In the genomic region with DNA sequence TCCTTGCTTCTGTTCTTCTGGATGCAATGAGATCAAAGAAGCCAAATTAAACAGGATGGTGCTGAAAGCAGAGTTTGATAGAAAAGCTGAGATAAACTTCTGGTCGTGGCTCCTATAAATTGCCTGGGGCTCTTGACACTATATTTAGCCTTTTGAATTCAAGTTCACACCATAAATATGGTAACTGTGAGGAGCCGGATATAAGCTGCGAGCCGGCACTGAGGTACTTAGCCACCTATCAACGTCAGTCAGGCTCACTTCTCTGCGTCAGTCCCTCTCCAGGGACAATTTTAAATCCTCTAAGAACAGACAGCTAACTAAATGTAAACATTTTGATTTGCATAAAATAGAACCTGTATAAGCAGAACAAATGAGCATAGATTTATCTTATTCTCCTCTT, we compare ENCODE assay signal across 25 mouse cellular contexts.
DNase-seq lines count a peak whose midpoint lies in the region; ATAC-seq and TF ChIP-seq lines count a peak whose summit lies in the region.
"Had no signal": no experiment of that assay in that cellular context is flagged by ENCODE, and none has a peak within 500 bp of the region (broad histone marks: within the 10 kb centered on the region; RNA-seq: fewer than 3 reads in every experiment).

No protein-coding gene starts in this region.

- TF ChIP-seq POLR2A in brain, embryonic 14.5 days (IDR thresholded peaks at IDR 0.05; ENCODE audit: borderline replicate concordance, extremely low read depth, insufficient read depth, insufficient read length, poor library complexity, severe bottlenecking) = no peak

- H3K27ac ChIP-seq in heart, embryonic 12.5 days (ENCODE audit: poor library complexity, severe bottlenecking) = peak overlapping the region; percentile 86
- peak overlapping the region; percentile 70 for H3K27ac ChIP-seq in heart, embryonic 15.5 days
- H3K27ac ChIP-seq in kidney, embryonic 14.5 days (ENCODE audit: low read depth, low read length) = no peak overlapping the region
- no peak overlapping the region for H3K27ac ChIP-seq in kidney, embryonic 16.5 days (ENCODE audit: low read length)
- H3K27ac ChIP-seq: embryonic facial prominence, embryonic 10.5 days; embryonic facial prominence, embryonic 13.5 days; forebrain, embryonic 12.5 days; forebrain, embryonic 15.5 days; hindbrain, embryonic 12.5 days; hindbrain, embryonic 15.5 days had no signal

- no peak overlapping the region for H3K4me2 ChIP-seq in heart, embryonic 12.5 days
- no peak overlapping the region for H3K4me2 ChIP-seq in heart, embryonic 15.5 days
- H3K4me2 ChIP-seq in kidney, embryonic 14.5 days (replicated peaks; ENCODE audit: low read depth, low read length) = no peak overlapping the region
- no peak overlapping the region for H3K4me2 ChIP-seq in kidney, embryonic 16.5 days (replicated peaks; ENCODE audit: low read depth, low read length)
- H3K4me2 ChIP-seq: embryonic facial prominence, embryonic 13.5 days; forebrain, embryonic 12.5 days; forebrain, embryonic 15.5 days; hindbrain, embryonic 12.5 days; hindbrain, embryonic 15.5 days had no signal

- no peak for ATAC-seq in heart, embryonic 12.5 days (ENCODE audit: insufficient number of reproducible peaks, low FRiP score)
- peak; percentile 69 for ATAC-seq in heart, embryonic 15.5 days (replicated peaks; ENCODE audit: insufficient number of reproducible peaks, insufficient read depth, low FRiP score, low read depth)
- peak; percentile 52; the same call in 1 of the 2 replicates for ATAC-seq in kidney, embryonic 14.5 days (ENCODE audit: low FRiP score, low TSS enrichment)
- ATAC-seq in kidney, embryonic 16.5 days (ENCODE audit: low FRiP score, low TSS enrichment) = no peak
- ATAC-seq: CD4-positive, CD25-positive, alpha-beta regulatory T cell, adult 4 months; forebrain, embryonic 15.5 days; intestine, postnatal 0 days had no signal

- no peaks in the 10 kb centered on the region for H3K27me3 ChIP-seq in heart, embryonic 12.5 days (replicated peaks)
- H3K27me3 ChIP-seq in heart, embryonic 15.5 days = no peaks in the 10 kb centered on the region
- H3K27me3 ChIP-seq in kidney, embryonic 14.5 days (ENCODE audit: control insufficient read depth, insufficient read depth, low read length) = no peaks in the 10 kb centered on the region
- no peaks in the 10 kb centered on the region for H3K27me3 ChIP-seq in kidney, embryonic 16.5 days (ENCODE audit: insufficient read depth, low read length)
- H3K27me3 ChIP-seq: embryonic facial prominence, embryonic 13.5 days; forebrain, embryonic 12.5 days; forebrain, embryonic 15.5 days; hindbrain, embryonic 12.5 days; hindbrain, embryonic 15.5 days had no signal

- H3K9ac ChIP-seq in heart, embryonic 12.5 days = no peak overlapping the region
- H3K9ac ChIP-seq in heart, embryonic 15.5 days = no peak overlapping the region
- H3K9ac ChIP-seq in kidney, embryonic 14.5 days (ENCODE audit: low read depth, low read length) = no peak overlapping the region
- no peak overlapping the region for H3K9ac ChIP-seq in kidney, embryonic 16.5 days (replicated peaks; ENCODE audit: low read length)
- H3K9ac ChIP-seq: embryonic facial prominence, embryonic 13.5 days; forebrain, embryonic 12.5 days; forebrain, embryonic 15.5 days; hindbrain, embryonic 12.5 days; hindbrain, embryonic 15.5 days had no signal

- no peaks in the 10 kb centered on the region; the same call in 1 of the 2 replicates for H3K9me3 ChIP-seq in heart, embryonic 12.5 days (replicated peaks)
- H3K9me3 ChIP-seq in heart, embryonic 15.5 days (replicated peaks) = no peaks in the 10 kb centered on the region
- H3K9me3 ChIP-seq in kidney, embryonic 14.5 days (ENCODE audit: control insufficient read depth, low read length) = no peaks in the 10 kb centered on the region
- no peaks in the 10 kb centered on the region for H3K9me3 ChIP-seq in kidney, embryonic 16.5 days (ENCODE audit: low read length)
- H3K9me3 ChIP-seq: embryonic facial prominence, embryonic 10.5 days; embryonic facial prominence, embryonic 13.5 days; forebrain, embryonic 12.5 days; forebrain, embryonic 15.5 days; hindbrain, embryonic 12.5 days; hindbrain, embryonic 15.5 days had no signal

- no peaks in the 10 kb centered on the region for H3K36me3 ChIP-seq in heart, embryonic 12.5 days
- H3K36me3 ChIP-seq in heart, embryonic 15.5 days = no peaks in the 10 kb centered on the region
- H3K36me3 ChIP-seq in kidney, embryonic 14.5 days (ENCODE audit: control insufficient read depth, insufficient read depth, low read length) = no peaks in the 10 kb centered on the region
- H3K36me3 ChIP-seq in kidney, embryonic 16.5 days (ENCODE audit: insufficient read depth, low read length) = no peaks in the 10 kb centered on the region
- H3K36me3 ChIP-seq: embryonic facial prominence, embryonic 10.5 days; embryonic facial prominence, embryonic 13.5 days; forebrain, embryonic 12.5 days; forebrain, embryonic 15.5 days; hindbrain, embryonic 12.5 days; hindbrain, embryonic 15.5 days had no signal

- intact Hi-C loops in heart, postnatal 14 days (cut with DNase I) = no loop called here
- intact Hi-C loops in heart, postnatal 10 days (cut with DNase I) = no loop called here

- H3K4me3 ChIP-seq in heart, embryonic 12.5 days = no peak overlapping the region
- H3K4me3 ChIP-seq in heart, embryonic 15.5 days = no peak overlapping the region
- H3K4me3 ChIP-seq in kidney, embryonic 14.5 days (ENCODE audit: low read length) = no peak overlapping the region
- H3K4me3 ChIP-seq in kidney, embryonic 16.5 days (ENCODE audit: low read length) = no peak overlapping the region
- H3K4me3 ChIP-seq: embryonic facial prominence, embryonic 10.5 days; embryonic facial prominence, embryonic 13.5 days; erythroblast, embryonic 14.5 days; forebrain, embryonic 12.5 days; forebrain, embryonic 15.5 days; hindbrain, embryonic 12.5 days; hindbrain, embryonic 15.5 days had no signal

- no peak for TF ChIP-seq CTCF in brain, embryonic 14.5 days (IDR thresholded peaks at IDR 0.05; ENCODE audit: borderline replicate concordance, extremely low read depth, insufficient read depth, insufficient read length)

- H3K4me1 ChIP-seq in heart, embryonic 12.5 days (replicated peaks) = peaks cover 15% of the 10 kb centered on the region; the same call in 1 of the 2 replicates
- H3K4me1 ChIP-seq in heart, embryonic 15.5 days (replicated peaks) = peaks cover 26% of the 10 kb centered on the region
- no peaks in the 10 kb centered on the region for H3K4me1 ChIP-seq in kidney, embryonic 14.5 days (ENCODE audit: control insufficient read depth, insufficient read depth, low read length)
- H3K4me1 ChIP-seq in kidney, embryonic 16.5 days (ENCODE audit: insufficient read depth, low read length) = no peaks in the 10 kb centered on the region
- H3K4me1 ChIP-seq: embryonic facial prominence, embryonic 10.5 days; embryonic facial prominence, embryonic 13.5 days; forebrain, embryonic 12.5 days; forebrain, embryonic 15.5 days; hindbrain, embryonic 12.5 days; hindbrain, embryonic 15.5 days had no signal

- no peak for DNase-seq in heart, postnatal 14 days
- DNase-seq in heart, postnatal 10 days = no peak
- DNase-seq in brain, embryonic 14.5 days (ENCODE audit: low read depth) = peak; percentile 14
- no peak for DNase-seq in gastrocnemius, postnatal 25 days
- DNase-seq: adrenal gland, adult 2 months; adrenal gland, postnatal 14 days; cerebellum, adult 11-12 months; cerebellum, adult 8-10 months; cerebellum, postnatal 10 days; cerebellum, postnatal 36 days; embryo, embryonic 11 days; gastrocnemius, postnatal 36 days had no signal

- 23% methylated on average over 6 of the region's 6 CpGs for WGBS in heart, embryonic 12.5 days
- WGBS in heart, embryonic 15.5 days = 22% methylated on average over 6 of the region's 6 CpGs
- WGBS in kidney, embryonic 14.5 days = 48% methylated on average over 6 of the region's 6 CpGs
- WGBS in kidney, embryonic 16.5 days = 48% methylated on average over 6 of the region's 6 CpGs

Comparison
In these comparisons a context has a peak if more than half of its experiments do, and no peak if none do; other contexts are left out.
1. ATAC-seq: peak in heart, embryonic 15.5 days (single experiment) and kidney, embryonic 14.5 days (single experiment); none in heart, embryonic 12.5 days (single experiment) and kidney, embryonic 16.5 days (single experiment).
2. H3K27ac ChIP-seq: peak in heart, embryonic 12.5 days (single experiment) and heart, embryonic 15.5 days (single experiment); none in kidney, embryonic 14.5 days (single experiment) and kidney, embryonic 16.5 days (single experiment).